Mouse (Mus musculus) kidney, postnatal 4 days (tissue): Measurements from ENCODE around the gene Tnf.

Experiments
- DNase-seq, 2 experiments: peaks; one replicate each; pipeline ENCODE4 v3.0.0; 2021; ENCODE audit warnings: mixed read lengths in 2 of 2

The Tnf gene

DNA sequence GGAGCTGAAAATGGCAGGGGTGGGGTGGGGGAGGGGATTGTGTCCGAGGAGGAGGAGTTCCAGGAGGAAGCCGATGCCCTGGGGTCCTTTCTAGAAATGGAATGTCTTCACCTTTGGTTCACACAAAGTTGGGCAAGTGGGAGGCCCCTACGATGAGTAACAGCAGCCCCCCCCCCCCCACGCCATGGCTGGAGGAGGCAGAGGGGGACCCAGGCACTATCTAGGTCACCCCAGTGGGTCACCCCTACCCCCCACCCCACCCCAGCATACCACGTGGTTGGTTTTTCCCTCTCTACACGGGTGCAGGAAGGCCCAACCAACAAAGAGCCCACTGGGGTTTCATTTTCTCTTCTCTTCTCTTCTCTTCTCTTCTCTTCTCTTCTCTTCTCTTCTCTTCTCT is 4.7 kb downstream of the Tnf start:
- no peak for DNase-seq

DNA sequence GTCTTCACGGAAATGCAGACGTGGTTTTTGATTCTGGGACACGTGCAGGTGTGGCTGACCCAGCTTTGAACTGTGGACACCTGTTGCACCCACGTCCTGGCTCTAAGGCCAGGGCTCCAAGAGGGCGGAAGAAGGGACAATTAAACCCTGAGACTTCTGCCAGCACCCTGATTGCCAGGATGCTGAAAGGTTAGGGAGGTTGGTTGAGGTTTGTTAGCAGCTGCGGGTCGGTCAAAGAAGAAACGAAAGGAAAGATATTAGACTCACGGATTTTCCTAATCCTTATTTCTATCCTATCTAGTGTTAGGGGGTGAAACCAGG is 5.5 kb downstream of the Tnf start:
- no peak for DNase-seq

DNA sequence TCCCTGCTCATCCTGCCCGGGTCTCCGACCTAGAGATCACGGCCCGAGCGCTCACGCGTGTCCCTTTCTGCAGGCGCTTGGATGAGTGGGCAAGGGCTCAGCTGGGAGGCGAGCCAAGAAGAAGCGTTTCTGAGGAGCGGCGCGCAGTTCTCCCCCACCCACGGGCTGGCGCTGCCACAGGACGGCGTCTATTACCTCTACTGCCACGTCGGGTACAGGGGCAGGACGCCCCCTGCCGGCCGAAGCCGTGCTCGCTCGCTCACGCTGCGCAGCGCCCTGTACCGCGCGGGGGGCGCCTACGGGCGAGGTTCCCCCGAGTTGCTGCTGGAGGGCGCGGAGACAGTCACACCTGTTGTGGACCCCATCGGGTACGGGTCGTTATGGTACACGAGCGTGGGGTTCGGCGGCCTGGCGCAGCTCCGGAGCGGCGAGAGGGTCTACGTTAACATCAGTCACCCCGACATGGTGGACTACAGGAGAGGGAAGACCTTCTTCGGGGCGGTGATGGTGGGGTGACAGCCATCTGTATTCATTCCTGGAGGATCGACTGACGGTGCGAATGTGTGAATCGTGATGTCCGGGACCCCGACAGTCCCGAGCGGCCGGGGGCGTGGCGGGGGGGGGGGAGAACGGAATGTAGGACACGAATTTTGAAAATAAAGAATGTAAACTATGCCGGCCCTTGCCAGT is 6.0 kb downstream of the Tnf start:
- DNase-seq, result peak; percentile 87 to 91

DNA sequence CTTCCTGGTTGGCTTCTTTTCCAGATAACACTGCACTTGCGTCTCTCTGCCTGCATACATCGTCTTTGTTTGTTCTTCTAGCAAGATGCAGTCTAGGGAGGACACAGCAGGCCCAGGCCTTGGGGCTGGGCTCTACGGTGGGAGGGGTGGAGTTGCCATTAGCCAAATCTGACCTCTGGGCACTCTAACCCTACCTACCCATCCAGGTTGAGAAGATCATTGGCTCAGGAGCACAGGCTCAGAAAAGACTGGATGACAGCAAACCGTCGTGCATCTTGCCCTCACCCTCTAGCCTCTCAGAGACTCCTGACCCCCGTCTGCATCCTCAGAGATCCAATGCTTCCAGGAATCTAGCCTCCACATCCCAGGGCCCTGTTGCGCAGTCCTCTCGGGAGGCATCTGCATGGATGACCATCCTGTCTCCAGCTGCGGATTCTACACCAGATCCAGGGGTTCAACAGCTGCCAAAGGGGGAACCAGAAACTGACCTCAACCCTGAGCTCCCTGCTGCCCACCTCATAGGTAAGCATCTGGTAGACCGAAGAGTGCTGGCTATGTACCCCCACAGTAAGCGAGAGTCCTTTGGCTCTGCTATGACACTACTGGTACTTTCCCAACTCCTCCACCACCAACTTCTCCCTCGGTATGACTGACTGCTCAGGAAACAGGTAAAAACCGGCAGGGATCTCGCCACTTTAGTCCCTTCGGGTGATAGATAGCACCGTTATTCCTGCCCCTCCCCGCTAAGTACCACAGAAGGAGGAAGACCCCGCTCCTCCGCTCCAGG is 6.8 kb downstream of the Tnf start:
- no peak for DNase-seq

DNA sequence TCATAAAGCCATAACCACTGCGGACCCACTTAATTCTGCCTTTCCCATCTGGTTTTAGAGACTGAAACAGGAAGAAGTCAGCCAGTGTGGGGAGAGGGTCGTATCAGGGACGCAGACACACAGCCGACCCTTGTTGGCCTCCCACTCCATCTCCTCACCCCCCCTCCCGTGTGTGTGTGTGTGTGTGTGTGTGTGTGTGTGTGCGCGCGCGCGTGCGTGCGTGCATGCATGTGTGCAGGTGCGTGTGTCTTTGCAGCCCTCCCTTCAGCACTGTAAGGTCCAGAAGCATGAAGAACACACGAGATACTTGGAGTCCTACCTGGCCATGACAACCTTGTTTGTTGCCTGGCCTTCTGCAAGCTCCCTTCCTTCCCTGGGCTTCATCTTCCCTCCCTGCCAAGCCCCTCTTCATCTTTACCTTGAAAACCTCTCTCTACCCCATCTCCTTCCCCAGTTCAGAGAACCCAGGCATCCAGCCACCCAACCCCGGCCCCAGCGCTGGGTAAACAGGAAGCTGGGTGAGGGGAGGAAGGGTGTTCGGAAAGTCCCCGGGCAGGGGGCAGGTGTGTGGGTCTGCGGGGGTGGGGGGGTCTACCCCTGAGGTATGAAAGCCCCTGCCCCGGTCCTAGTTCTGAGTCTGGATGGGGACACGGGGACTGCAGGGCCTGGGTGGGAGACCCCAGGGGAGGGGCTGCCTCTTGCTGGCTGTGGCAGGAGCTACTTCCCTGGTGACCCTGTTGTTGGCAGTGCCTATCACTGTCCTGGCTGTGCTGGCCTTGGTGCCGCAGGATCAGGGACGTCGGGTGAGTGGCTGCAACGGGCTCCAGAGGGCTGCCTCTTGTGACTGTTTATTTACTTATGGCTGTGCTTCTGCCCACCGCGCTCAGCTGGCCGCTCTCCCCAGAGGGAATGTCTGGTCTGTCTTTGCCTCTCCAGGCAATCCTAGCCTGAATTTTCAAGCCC is 7.6 kb downstream of the Tnf start, which contains the start of gene Ltb:
Gene Ltb (plus strand): TSS at position 559 of the 963 bp plus-strand sequence.
- peak in 1 of 2 experiments; percentile 26 for DNase-seq

DNA sequence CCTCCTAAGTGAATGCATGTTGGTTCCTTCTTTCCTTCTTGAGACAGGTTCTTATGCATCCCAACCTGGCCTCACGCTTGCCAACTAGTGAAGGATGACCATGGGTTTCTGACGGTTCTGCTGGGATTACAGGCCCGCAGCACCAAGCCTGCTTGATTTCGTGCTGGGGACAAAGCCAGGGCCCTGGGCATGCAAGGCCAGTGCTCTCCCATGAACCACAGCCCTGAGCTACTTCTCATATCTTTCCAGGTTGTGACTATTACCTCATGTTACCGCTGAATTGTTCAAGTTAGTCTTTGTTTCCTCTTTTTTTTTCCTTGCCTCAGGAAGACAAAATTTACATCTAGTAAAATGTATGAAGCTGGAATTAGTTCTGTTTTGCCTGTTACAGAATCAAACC is 8.9 kb downstream of the Tnf start:
- DNase-seq, result no peak

DNA sequence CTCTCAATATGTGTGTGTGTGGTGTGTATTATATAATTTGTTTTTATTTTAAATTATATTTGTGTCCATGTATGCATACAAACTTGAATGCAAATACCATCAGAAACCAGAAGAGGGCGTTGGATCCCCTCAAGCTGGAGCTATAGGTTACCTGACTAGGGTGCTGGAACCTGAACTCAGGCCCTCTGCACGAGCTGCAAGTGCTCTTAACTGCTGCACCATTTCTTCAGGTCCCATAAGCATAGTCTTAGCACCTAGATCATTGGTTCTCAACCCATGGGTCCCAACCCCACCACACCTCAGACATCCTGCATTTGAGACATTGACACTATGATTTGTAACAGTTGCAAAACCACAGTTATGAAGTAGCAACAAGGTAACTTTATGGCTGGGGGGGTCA is 10.1 kb downstream of the Tnf start:
- no peak for DNase-seq

DNA sequence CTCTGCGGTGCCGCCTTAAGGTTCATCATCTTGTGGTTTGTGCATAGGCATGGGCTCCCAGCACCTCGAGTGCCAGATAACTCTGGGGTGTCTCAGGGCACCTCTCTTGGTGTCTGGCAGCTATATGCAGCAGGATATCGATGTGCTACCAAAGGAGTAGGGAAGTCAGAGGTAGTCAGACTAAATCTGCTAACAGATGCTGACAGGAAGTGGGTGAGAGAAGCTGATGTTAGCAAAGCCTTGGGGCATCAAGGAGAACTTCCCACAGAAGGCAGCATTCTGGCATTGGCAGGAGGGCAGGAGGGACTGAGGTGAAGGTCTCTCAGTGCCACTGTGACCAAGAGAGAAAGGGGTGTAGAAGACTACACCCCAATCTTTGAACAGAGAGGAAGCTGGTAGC is 11.7 kb downstream of the Tnf start:
- DNase-seq, result no peak

DNA sequence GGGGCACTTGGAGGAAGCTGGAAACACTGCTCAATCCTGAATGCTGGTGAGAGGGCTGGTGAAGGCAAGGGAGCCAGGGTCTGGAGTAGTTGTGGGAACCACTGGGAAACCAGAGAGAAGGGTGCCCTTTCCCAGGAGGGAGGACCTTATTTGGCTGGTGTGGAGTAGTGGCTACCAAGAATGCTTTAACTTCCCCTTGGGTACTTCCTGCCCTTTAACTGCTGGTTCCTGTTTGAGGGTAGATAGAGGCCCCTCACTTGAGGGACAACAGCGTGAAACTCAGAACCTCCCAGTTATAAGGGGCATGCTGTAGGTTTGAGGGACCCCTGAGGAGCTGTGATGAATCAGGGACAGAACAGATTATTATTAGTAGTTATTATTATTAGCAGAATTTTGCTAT is 12.6 kb downstream of the Tnf start:
- no peak for DNase-seq

DNA sequence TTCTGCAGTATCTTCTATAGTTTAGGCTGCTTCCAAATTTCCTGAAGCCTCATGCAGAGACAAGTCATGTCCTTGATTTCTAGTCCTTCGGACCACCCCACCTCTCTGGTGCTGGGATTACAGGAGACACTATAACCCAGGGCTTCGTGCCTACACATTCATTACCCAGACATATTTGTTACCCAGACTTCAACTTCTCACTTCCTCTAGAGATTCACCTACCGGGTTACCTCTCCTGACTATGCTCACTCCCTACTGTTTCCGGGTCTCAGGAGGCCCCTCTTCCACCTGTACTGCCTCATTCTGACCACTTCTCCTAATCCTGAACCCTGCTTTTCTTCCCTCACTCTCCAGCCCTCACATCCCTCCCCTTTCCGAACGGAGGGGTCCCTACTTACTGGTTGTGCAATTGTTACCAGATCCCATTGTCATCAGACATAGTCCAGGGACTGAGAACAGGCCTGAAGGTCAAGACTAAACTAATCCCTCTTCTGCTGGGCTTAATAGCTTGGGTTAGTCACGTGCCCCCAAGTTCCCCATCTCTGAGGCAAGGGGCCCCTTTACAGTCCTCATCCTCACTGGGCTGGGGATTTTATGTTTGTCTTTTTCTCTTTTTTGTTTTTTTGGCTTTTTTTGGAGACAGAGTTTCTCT is 13.7 kb downstream of the Tnf start, which contains the start of gene Lst1:
Gene Lst1 (minus strand): TSS at position 481 of the 652 bp plus-strand sequence.
- no peak for DNase-seq

DNA sequence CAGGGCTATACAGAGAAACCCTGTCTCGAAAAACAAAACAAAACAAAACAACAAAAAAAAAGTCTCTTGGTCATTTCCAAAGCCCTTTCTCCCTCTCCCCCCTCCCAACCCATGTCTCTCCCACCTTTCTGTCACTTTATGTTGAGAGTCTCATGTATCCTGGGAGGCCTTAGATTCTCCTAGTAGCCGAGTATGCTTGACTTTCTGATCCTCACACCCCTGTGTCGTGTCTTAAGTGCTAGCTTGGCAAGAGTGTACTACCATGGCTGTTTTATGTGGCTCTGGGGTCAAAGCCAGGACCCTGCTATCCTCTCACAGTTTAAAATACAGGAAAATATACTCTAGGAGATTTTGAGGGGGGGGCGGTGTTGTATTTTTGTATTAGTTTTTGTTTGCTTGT is 14.5 kb downstream of the Tnf start:
- DNase-seq, result no peak

DNA sequence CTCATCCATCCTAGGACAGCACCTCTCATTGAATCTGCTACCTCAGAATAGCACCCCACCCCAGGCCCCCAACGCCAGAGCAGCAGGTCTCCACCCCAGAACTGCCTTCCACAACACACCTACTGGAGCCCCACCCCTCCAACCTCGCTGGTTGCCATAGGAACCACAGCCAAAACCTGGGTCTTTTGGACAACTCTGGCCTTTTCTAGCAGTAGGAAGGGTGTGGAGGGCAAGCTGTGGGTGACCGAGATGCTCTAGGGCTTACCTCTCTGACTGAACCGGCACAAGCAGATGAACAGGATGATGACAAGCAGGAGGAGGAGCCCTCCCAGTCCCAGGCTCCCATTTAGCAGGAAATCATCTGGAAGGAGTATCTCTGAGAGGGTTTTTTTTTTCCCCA is 15.1 kb downstream of the Tnf start:
- peak; percentile 47 to 55 for DNase-seq

DNA sequence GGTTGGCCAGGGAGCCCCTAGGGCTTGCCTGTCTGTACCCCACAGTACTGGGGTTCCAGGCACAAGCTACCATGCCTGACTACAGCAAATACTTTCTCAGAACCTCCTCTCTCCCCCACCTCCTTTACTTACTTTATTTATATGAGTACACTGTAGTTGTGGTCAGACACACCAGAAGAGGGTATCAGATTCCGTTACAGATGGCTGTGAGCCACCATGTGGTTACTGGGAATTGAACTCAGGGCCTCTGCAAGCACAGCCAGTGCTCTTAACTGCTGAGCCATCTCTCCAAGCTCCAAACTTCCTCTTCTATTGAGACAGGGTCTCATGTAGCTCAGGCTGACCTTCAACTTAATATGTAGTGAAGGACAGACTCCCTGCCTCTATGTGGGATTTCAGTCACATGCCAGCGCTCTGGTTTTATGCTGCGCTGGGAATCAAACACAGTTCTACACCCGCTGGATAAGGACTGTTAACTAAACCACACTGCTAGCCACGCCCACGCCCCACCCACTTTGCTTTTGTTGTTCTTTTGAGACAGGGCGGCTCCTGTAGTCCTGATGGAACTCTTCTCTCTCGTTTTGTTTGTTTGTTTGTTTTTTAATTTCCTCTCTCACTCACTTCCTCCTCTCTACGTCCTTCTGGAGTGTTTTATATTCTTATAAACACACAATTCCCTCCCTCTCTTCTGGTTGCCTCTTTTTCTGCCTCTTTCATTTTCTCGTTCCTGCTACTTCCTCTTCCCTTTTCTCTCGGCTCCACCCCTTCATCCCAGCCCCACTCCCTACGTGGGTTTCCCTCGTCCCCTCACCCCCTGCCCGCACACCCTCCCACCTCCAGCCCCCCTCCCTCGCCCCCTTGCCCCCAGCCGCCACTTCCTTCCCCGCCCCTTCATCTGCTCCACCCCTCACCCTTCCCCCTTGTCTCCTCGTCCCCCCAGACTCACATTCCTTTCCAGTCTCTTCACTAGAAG is 15.9 kb downstream of the Tnf start:
- DNase-seq, result peak; percentile 87 to 90

DNA sequence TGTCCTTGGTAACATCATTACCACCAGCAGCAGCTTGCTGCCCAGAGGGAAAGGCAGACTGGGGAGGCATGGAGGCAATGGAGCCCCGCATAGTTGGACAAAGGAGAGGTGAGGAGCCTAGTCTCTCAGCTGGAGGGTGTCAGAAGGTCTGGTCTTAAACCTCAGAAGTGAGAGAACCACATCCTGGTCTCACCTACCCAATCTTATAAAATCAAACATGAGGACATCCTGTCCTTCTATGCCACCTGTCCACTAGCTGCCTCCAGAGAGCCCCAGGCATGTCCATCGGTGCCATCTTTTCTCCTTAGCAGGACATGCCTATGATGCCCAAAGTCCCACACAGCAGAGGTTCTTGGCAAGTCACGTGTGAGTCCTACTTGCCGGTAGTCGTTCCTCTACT is 21.7 kb downstream of the Tnf start:
- no peak for DNase-seq

DNA sequence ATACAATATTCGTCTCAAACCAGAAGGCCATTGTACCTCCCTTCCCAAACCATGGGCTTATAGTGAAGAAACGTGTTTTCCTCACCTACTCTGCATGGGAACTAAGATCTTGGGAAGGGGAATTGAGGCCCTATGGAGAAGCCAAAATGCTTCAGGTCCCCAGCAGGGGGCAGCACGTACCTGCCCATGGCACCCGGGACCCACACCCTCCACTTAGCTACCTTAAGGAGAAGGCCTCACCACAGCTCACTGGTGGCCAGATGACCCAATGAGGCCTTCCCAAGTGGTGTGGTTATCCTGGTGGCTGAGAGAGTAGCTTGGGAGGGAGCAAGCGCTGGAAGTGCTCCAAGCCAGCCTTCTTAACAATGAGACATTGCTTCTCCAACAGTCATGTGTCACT is 23.3 kb downstream of the Tnf start:
- DNase-seq, result peak; percentile 86 to 88

DNA sequence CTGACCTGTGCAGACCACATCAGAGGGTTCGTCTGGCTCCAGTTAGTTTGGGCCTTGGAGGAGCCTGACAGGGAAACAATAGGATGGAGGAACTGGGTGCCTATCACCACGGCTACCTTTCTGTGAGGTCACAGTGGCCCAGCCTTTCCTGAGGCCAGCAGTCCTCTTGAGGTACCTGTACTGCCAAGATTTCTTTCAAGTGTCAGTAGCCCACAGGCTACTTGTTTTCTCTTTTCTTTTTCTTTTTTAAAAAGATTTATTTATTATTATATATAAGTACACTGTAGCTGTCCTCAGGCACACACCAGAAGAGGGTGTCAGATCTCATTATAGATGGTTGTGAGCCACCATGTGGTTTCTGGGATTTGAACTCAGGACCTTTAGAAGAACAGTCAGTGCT is 25.8 kb downstream of the Tnf start, which contains the start of gene Aif1:
Gene Aif1 (minus strand): TSS at position 101 of the 400 bp plus-strand sequence.
- DNase-seq, result no peak

DNA sequence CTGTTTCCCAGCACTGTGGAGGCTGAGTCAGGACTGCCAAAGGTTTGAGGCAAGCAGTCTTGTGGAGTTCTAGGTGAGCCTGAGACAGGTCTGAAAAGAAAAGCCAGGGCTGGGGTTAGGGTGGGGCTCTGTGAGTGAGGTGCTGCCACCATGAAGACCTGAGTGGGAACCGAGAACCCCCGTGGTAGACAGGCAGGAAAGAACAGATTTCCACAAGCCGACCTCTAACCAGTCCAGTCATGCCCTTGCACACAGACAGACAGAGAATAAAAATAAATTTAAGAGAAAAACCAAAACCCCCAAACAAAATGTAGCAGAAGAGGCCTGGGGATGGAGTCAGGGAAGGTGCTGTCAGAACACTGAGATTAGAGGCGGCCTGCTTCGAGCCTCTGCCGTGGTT is 26.4 kb downstream of the Tnf start:
- no peak for DNase-seq

DNA sequence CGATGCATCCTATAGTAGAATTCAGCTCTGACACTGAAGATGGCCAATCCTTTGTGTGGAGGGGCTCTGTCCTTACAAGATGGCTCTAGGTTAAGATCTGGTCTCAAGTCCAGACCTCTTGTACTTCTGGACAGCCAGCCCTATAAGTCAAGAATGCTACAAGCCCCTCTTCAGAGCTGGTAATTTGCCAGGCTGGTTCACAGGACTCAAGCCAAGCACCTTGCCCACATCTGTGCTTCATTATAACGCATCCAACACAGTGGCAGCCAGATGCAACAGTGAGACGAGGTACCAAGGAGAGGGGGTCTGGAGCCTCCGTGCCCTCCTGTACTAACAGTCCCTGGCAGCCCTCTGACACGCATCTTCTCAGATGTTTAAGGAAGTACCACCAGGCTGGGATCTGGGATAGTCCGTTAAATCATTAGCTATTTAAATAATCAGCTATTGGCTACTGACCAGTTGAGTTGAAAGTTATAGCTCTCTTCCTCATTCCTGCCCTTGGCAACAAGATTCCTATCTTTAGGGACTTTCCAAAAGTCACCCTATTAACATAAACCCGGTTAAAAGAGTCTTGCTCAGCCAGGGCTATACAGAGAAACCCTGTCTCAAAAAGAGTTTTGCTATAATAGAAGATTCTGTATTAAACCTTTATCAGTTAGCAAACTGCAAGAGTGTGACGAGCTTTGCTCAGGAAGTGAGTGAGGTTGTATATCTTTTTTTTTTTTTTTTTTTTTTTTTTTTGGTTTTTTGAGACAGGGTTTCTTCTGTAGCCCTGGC is 27.4 kb downstream of the Tnf start:
- no peak for DNase-seq

DNA sequence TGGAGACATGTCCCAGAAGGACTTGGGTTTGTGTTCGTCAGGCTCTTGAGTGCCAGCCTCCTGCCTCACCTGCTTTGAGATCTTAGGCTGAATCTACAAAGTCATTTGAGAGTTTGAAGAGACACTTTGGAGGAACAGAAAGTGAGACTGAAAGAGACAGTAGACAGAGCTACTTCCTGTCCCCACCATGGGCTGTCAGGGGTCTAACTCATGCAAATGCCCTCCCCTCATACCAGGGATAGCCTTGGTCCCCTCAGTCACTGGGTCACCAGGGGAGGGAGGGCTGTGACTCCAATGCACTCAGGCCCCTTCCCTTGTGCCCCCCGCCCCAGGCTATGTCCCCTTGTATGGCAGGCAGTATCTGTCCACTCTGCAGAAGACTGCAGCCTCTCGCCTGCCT is 28.5 kb downstream of the Tnf start:
- no peak for DNase-seq

DNA sequence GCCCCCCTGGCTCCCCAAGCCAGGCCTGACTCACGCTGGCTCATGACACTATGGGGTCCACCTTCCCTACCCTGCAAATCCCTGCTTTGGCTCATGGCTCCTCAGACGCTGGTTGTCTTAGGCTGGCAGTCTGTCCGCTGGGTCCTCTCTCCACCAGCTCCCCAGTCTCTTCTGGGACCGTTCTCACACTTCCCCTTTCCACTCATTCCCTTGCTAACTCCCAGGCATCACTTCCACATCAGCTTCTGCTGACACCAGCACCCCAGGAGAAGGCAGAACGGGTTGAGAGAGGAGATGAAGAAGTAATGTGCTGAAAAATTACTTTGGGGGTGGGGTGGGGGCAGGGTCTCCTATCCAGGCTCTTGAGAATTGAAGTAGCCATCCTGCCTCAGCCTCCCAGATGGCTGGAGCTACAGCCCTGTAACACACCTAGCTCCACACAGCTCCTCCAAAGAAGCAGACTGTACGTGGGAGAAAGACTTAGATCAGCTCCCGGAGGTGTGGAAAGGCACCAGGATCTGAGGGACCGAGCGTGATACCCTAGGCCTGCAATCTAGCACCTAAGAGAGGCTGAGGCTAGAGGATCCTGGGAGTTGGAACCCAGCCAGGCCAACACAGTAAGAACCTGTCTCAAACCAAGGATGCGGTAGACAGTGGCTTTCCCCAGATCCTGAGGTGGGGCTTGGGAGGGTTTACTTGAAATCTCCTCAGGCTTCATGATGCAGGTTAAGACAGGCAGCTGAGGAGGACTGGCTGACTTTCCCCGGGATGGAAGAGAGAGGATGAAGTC is 29.2 kb downstream of the Tnf start:
- no peak for DNase-seq
